Mouse (Mus musculus) urinary bladder, adult 18-20 months (tissue): ENCODE results near the gene Tubg1.

ENCODE experiments used
- DNase-seq, 2 experiments: peaks; one replicate each; pipeline ENCODE4 v3.0.0; 2022; ENCODE audit warnings: low spot score in 2 of 2, mixed read lengths in 2 of 2

Gene Tubg1

DNA sequence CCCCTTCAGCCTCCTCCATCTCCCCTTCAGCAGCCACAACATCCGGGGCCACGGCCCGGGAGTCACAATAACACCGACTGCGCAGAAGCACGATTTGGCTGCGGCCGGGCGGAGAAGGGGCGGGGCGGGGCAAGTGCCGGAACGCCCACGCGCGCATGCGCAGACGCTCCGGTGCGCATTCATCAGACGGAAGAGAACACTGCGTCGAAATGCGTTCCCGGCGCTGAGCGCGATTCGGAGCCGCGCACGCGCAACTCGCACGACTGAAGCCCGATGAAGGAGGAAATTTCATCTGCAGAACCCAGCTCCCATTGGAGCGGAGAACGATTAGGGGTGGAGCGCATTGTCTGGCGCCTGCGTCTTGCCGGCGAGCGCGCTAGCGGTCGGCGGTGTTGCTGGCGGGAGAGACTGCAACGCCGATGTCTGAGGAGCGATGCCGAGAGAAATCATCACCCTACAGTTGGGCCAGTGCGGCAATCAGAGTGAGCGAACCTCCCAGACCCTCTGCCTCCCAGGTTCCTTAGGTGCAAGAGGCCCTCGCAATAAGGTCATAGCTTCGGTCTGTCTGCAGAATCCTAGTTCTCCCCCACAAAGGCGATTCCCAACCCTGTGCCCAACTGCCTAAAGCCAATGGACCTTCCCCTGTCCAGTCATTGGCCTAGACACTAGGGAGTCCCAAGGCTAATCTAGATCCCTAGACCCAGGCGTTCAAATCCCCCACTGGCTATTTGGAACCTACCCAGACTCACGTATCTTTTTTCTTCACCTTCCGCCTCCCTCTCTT is at the start of gene Tubg1, which contains the start of gene Retreg3:
Gene Tubg1 (plus strand): TSS at position 178 of the 784 bp plus-strand sequence.
Gene Retreg3 (minus strand): TSS at position 133 of the 784 bp plus-strand sequence.
- DNase-seq = peak; percentile 94 to 97

DNA sequence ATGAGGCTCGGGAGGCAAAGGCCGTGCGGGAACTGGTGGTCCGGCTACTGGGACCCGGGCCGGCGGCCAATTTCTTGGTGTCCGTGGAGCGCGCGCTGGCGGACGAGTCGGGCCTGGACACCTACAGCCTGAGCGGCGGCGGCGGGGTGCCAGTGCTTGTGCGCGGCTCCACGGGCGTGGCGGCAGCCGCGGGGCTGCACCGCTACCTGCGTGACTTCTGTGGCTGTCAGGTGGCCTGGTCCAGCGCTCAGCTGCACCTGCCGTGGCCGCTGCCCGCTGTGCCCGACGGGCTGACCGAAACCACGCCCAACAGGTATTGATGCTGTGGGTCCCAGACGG is 49.6 kb upstream of the Tubg1 start:
- no peak for DNase-seq

DNA sequence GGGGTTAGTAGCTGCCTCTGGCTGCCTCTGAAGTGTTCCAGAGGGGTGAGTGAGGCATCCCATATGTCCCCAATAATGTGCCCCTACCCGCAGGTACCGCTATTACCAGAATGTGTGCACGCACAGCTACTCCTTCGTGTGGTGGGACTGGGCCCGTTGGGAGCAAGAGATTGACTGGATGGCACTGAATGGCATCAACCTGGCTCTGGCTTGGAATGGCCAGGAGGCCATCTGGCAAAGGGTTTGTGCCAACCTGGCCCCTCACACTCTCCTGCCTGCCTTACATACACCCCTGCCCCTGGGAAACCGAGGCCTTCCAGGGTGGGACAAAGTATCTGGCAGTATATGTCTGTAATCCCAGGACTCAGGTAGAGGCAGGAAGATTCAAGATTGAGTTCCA is 48.8 kb upstream of the Tubg1 start:
- DNase-seq = no peak

DNA sequence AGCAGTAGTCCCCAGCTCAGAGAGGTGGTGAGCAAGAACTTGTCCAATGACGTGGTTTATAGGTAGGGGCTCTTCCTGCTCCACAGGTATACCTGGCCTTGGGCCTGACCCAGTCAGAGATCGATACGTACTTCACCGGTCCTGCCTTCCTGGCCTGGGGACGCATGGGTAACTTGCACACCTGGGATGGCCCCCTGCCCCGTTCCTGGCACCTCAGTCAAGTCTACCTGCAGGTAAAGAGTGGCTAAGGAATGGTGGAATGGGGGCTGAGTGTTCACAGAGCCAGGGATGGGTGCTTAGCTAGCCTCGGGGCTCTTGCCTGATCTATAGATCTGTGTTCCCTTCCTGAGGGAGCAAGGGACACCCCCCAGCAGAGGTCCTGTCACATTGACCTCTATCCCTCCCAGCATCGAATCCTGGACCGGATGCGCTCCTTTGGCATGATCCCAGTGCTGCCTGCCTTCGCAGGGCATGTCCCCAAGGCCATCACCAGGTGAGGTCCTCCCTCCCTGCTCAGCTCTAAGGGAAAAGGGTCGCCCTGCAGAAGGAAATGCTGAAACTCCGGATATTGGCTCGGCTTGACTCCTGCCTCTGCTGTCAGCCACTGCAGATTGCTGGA is 47.8 kb upstream of the Tubg1 start:
- no peak for DNase-seq

DNA sequence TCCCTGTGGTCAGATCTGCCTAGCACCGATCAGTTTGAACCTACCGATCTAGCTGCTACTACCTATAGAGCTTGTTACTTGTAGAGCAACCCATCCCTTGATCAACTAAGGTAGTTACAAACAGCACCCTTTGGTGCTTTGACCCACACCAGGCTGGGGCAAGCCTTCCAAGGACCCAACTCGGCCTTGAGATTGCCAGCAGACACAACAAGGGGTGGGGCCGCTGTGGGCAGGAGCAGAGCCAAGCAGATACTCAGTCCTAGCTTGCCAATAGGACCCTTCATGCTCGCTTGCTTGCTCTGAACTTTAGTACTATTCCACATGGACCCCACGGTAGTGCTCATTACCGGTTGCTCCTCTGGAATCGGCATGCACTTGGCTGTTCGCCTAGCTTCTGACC is 41.6 kb upstream of the Tubg1 start, which contains the start of gene Hsd17b1:
Gene Hsd17b1 (plus strand): TSS at position 291 of the 400 bp plus-strand sequence.
- no peak for DNase-seq

DNA sequence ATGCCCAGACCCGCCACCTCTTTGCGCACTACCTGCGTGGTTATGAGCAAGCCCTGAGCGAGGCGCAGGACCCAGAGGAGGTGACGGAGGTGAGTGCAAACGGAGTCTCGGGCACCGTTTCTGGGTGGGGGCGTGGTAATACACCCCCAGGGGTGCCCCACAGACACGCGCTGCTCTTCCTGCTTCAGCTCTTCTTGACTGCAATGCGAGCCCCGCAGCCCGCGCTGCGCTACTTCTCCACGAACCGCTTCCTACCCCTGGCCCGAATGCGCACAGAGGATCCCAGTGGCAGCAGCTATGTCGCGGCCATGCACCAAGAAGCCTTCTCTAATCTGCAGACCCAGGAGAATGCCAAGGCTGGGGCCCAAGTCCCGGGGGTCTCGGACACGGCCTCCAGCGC is 40.0 kb upstream of the Tubg1 start:
- no peak for DNase-seq

DNA sequence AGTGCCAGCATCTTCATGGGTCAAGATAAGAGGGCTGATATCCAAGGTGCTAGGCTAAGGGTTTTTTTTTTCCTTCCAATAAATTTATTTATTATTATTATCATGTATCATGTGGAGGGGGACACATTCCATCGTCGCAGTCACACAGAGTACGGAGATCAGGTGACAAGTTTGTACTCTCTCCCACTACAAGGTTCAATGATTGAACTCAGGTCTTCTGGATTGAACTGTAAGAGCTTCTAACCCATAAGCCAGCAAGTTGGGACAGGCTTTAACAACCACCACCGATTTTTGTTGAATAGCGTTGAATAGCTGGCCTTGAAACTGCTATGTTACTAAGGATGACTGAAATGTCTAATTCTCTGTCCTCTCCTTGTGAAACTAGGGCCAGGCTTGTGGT is 39.3 kb upstream of the Tubg1 start:
- no peak for DNase-seq

DNA sequence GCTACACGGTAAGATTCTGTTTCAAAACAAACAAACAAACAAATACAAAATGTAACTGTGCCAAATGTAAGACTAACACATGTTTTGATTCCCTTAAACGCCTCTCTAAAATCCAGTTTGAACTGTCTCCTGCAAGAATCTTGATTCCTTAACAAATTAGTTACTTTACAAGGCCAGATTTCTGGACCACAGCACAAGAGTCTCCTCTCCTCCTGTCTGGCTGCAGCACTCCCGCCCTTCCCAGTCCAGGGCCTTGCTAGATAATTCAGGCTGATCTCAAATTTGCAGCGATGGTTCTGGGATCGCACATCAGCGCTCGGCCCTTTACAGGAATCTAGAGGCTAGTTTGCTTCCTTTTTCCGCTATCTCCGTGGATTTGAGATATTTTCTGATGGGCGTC is 38.1 kb upstream of the Tubg1 start:
- no peak for DNase-seq

DNA sequence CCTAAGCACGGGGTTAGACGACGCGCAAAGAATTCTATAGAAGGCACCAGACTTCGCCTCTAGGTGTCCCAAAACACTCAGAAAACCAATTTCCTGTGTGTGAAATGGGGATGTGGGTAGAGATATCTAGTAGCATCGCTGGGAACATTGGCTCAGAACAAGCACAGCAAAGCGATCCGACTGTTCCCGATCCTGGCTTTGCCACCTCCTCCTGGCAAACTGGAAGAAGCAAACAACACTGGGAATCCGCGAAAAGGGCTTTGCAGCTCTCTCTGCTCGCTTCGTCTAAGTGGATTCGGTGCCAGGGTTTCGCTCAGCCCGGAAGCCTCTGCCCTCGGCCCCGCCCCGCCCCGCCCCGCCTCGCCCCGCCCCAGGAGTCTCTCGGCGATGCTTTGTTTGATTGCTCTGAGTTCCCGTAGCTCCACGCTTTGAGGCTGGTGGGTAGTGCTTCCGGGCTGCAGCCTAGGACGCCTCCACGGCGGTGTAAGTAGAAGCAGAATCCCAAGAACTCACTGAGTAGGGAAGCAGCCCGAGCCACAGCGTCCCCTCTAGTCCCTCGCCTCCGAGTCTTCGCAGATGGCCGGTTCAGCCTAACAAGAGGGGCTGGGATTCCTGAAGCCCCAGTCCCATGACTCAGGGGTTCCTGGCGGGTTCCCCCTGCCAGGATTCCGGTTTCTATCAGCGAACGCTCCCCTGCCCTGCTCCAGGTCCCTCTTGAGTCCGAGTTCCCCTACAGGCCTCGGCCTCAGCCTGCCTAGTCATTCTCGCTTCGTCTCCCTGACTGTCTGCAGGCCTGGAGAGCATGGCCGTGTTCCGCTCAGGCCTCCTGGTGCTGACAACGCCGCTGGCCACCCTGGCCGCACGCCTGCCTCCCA is 37.3 kb upstream of the Tubg1 start, which contains the start of gene Coasy:
Gene Coasy (plus strand): TSS at position 358 of the 875 bp plus-strand sequence.
- DNase-seq = peak; percentile 76 to 81

DNA sequence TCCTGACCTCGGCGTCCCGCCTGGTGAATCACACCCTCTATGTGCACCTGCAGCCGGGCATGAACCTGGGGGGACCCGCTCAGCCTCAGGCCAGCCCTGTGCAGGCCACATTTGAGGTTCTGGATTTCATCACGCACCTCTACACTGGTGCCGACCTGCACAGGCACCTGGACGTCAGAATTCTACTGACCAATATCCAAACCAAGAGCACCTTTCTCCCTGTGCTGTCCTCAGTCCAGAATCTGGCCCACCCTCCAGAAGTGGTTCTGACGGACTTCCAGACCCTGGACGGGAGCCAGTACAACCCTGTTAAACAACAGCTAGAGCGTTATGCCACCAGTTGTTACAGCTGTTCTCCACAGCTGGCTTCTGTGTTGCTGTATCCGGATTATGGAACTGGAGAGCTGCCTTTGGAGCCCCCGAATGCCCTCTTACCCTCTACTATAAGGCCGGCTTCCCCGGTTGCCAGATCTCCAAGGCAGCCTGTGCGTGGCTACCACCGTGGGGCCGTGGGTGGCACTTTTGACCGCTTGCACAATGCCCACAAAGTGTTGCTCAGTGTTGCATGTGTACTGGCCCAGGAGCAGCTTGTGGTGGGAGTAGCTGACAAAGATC is 36.5 kb upstream of the Tubg1 start:
- no peak for DNase-seq

DNA sequence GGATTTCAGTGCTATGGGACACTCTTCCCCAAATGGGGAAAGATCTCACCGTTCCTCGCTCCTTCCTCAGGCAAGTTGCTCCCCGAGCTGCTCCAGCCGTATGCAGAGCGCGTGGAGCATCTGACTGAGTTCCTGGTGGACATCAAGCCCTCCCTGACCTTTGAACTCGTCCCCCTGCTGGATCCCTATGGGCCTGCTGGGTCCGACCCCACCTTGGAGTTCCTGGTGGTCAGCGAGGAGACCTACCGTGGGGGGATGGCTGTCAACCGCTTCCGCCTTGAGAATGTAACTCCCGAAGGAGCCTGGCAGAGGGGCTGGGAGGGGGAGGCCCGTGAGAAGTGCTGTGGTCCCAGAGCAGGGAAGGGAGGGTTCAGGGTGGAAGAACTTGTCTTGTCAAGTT is 35.5 kb upstream of the Tubg1 start:
- no peak for DNase-seq

DNA sequence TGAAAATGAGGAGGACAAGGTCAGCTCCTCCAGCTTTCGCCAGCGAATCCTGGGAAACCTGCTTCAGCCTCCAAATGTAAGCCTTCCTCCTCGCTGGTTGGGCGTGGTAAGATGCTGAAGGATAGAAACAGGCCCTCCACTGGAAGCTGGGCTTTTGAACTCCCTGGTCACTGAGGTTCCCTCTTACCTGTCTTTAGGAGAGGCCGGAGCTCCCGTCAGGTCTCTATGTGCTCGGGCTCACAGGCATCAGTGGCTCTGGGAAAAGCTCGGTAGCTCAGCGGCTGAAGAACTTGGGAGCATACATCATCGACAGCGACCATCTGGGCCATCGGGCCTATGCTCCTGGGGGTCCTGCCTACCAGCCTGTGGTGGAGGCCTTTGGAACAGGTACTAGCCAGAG is 34.9 kb upstream of the Tubg1 start:
- DNase-seq = no peak

DNA sequence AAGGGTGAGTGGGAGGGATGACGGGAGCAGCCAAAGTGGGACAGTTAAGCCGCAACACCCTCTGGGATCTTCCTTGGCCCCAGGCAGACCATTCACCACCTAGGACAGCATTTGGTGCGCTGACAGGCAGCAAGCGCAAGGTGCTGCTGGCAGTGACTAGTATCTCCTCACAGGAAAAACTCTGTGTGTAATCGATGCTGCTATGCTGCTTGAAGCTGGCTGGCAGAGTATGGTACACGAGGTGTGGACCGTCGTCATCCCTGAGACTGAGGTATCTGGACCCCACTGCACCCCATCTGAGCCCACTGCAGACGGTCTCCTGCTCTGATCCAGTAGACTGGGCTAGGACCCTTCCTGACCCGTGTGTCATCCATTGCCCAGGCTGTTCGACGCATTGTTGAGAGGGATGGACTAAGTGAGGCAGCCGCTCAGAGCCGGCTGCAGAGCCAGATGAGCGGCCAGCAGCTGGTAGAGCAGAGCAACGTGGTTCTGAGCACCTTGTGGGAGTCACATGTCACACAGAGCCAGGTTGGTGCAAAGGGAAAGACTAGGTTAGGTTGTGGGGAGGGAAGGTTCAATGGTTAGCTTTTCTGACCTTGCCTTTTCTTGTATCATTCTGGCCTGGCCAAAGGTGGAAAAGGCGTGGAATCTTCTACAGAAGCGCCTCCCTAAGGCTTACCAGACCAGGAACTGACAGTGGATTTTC is 34.0 kb upstream of the Tubg1 start:
- no peak for DNase-seq

DNA sequence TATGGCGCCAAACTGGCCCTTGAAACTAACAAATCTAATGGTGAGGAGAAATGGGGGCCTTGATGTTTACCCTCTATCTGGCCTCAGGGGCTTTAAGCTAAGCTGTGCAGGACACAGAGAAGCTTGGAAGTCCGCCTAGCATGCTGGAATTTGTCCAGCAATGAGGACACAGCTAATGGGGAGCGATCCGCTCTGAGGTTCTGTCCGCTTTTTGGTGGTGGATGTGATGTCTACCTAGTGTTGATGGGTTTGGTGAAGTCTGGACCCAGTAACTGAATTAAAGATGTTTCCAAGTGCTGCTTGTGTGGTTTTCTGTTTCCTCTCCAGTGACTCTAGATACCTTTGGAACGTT is 33.4 kb upstream of the Tubg1 start:
- DNase-seq = no peak

DNA sequence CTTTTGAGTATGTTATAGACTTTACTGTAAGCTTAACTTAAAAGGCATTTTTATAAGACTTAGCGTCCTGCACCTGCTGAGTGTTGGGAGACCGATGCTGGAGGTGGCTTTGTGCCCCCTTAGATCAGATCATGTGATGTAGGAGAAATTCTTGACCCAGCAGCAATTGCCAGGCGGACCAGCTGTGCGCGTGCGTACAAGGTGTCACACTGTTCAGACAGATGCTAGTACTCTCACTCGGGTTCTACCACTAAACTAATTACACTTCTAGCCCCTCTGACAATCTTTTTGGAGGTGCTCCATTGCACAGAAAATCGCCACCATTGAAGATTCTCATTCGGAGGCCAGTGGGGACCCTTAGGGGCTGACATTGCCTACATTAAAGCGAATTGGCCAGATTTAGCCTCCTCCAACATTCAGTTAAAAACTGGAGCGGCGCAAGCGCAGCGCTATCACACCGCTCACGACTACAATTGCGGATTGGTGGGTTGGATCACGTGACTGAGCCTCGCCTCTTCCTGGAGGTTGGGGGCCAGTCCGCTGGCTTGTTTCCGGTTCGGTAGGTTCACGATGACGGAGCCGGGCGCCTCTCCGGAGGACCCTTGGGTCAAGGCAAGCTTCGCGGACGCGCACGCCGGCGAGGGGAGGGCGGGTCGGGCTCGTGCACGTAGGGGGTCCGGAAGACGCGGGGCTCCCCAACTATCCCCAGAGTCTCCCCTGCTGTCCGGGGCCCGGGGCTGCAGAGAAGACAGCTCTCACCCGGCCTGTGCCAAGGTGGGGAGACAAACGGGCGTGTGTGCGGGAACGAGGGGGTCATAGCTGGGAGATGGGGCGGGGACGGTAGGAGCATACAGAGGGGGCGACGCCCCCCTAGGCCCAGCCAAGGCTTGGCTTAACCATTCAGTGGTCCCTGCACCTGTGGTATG is 32.7 kb upstream of the Tubg1 start, which contains the start of gene Mlx:
Gene Mlx (plus strand): TSS at position 522 of the 926 bp plus-strand sequence.
- DNase-seq = peak; percentile 54 to 87

DNA sequence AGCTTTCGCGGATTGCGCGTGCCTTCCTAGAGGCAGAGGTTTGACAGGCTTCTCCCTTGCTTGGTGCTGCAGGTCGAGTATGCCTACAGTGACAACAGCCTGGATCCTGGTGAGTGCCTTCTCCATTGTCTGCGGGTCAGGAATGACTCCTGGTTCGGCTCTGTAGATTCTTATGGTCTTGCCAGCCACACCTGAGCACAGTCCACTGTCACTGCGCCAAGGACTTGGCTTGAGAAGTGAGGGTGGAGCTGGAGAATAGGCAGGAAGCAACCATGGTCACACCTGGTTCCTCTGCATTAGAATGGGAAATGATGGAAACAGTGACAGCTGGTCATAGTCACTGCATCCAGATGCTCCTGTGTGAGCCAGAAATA is 32.1 kb upstream of the Tubg1 start:
- no peak for DNase-seq

DNA sequence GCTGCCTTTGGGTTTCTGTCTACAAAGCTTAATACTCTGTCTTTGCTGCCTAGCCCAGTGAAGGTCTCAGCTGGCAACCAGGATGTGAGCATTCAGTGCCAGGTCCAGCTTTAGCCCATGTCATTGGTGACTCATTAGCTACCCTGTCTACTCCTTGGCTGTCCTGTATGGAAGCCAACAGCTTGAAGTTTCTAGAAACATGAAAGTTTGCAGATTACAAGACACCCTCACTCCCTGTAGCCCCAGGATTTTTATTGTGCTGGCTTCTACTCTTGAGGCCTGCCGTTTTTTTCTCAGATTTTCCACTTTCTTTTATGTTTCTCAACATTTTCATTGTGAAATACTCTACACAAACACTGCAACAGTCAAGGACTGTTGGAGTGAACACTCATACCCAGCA is 29.8 kb upstream of the Tubg1 start:
- no peak for DNase-seq

DNA sequence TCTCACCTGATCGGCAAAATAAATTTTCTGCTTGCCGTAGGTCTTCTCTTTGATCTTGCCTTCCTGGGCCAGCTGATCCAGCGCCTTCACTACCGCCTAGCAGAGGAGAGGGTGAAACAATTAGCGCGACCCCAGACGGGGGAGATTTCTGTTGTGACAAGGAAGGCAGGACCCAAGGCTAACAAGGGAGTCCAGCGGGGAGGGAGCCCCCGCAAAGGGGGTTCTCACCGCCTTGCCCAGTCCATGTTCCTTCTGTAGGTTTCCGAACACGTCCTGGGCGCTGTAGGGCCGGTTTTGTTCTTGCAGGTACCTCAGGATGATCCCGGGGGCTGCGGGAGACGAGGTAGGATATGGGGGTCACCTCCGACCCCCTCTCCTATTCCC is 24.8 kb upstream of the Tubg1 start:
- DNase-seq = no peak

DNA sequence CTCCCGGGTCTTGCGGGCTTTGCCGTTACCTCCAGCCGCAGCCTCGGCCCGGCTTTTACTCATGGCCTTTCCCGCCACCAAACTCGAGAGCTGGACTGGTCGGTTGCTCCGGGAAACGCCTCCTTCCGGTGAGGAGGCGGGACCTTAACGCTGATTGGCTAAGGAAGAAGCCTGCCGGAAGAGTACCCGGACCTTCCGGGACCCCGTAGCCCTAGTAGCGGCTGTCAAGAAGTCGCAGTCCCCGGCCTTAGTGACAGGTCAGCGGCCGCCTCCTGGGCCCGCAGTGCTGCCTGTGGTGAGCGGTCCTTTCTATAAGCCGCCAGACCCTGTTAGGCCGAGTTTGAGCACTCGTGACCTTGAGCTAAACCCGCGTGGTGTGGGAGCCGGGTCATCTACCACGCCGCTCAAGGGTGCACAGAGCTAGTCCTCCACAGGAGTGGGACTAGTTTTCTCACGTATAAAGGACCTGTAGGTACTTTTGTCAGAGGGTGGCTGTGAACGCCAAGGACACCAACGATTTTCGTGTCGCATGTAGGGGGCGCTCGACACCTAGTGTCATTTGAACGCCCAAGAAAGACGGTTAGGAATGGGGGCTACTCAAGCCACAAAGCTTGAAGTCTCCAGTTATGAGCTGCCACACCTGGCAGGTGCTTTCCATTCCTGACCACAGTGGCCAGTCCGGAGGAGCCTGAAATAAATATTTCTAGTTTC is 24.3 kb upstream of the Tubg1 start, which contains the start of gene Psmc3ip:
Gene Psmc3ip (minus strand): TSS at position 123 of the 711 bp plus-strand sequence.
- peak; percentile 89 to 91 for DNase-seq
